Mouse (Mus musculus) liver, adult 2 months (tissue): ENCODE measurements around the gene Lrrc63.

ENCODE experiments used
- CTCF ChIP-seq: fragments of 200-500 bp; IDR thresholded peaks from 2 replicates; pipeline ENCODE4 v1.5.1; 2011; ENCODE audit warnings: low read depth, low read length, control low read depth
- POLR2A ChIP-seq: fragments of 200-500 bp; IDR thresholded peaks from 2 replicates; pipeline ENCODE4 v1.6.1; 2011; ENCODE audit warnings: low read length, control low read depth; ENCODE audit not compliant: insufficient read depth; ENCODE audit errors: extremely low read depth

DNA sequence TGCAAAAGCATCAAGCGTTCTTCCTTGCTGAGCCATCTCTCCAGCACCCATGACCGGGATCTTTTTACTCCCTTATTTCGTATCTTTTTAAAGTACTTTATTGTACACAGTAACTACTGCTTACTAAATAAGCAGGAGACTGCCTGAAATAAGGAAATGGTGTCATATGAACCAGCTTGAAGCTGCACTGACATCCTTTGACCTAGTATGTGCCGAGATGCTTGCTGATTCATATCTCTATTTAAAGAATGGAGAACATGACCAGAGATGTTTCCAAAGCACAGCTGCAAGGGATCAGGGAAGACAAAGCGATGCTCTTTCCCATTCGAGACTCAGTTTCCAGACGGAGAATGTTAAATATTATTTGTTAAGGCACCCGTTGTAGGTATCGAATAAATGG is 33.7 kb upstream of the Lrrc63 start:
- TF ChIP-seq CTCF: no peak
- TF ChIP-seq POLR2A: no peak
